Mouse (Mus musculus): ENCODE measurements around the gene Fdxr. TPM values are rescaled to one million over a fixed set of nuclear protein-coding genes. Genes with fewer than 3 reads are reported as not detected.

Fdxr gene
- polyA plus RNA-seq, 1 experiment from 2014 or later = 19.3 TPM

DNA sequence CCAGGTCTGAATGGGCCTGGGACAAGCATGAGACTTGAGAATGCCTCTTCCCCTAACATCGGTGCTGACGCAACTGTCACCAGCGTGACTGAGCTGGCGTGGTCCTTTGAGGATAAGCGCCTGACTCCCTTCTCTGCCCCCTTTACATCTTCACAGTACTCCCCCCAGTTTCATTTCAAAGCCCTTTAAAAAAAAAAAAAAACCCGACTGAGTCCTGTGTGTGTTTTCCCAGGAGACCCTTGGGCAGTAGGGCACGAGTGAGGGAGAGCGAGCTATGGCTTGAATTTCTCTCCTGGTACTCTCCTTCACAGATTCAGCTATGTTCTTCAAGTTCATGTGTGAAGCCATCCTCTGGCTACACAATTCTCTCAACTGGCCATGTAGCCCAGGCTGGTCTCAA lies 21.3 kb upstream of the Fdxr start:
- no peaks in the 10 kb centered on the region for H3K9me3 ChIP-seq (replicated peaks)
- peaks cover 10% of the 10 kb centered on the region for H3K4me1 ChIP-seq
- 59% methylated on average over 8 of the region's 8 CpGs for WGBS
- H3K27me3 ChIP-seq (ENCODE audit: low read depth, poor library complexity, severe bottlenecking) = peaks cover 47% of the 10 kb centered on the region
- DNase-seq (ENCODE audit: low spot score) = no peak
- H3K27ac ChIP-seq = no peak overlapping the region
- H3K4me3 ChIP-seq = no peak overlapping the region
- no peaks in the 10 kb centered on the region for H3K36me3 ChIP-seq

DNA sequence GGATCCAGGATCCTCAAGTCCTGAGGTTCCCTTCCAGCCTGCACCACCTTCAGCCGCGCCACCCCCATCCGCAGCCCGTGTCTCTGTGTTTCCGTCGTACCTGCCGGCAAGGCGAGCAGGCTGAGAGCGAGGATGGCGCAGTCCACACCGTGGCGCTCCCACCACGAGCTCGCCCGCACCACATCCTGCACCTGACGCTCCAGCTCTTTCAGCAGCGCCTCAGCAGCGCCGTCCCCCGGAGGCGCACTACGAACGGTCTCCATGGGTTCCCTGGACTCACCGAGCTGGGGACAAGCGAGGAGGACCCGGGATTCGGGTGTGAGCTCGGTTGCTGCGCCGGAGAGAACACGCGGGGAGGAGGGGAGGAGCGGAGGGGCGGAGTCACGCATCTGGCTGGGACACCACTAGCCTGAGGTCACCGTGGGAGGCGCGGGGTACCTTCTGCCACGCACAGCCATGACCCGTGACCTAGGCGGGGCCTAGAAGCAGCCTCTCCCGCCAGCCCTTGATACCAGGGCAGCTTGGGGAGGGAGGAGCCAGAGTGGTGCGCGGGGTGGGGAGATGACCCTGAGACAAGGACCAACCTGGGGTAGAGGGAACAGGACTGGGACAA lies 20.5 kb upstream of the Fdxr start, which contains the start of gene Fads6:
TSS of gene Fads6 (minus strand) at position 450 of the 613 bp plus-strand sequence.
- Histone ChIP-seq H3K27ac (peak within 1 kb of the TSS; percentile 27; the same call in 1 of the 2 replicates), H3K4me1 (peaks cover 10% of the 10 kb centered on the region), H3K27me3 (ENCODE audit: low read depth, poor library complexity, severe bottlenecking) (peaks cover 47% of the 10 kb centered on the region), H3K9me3 (replicated peaks) (no peaks in the 10 kb centered on the region), H3K36me3 (no peaks in the 10 kb centered on the region), H3K4me3 (peak within 1 kb of the TSS; percentile 60)
- peak; percentile 60 for DNase-seq (ENCODE audit: low spot score)
- under 1% methylated on average over 44 of the region's 44 CpGs for WGBS

DNA sequence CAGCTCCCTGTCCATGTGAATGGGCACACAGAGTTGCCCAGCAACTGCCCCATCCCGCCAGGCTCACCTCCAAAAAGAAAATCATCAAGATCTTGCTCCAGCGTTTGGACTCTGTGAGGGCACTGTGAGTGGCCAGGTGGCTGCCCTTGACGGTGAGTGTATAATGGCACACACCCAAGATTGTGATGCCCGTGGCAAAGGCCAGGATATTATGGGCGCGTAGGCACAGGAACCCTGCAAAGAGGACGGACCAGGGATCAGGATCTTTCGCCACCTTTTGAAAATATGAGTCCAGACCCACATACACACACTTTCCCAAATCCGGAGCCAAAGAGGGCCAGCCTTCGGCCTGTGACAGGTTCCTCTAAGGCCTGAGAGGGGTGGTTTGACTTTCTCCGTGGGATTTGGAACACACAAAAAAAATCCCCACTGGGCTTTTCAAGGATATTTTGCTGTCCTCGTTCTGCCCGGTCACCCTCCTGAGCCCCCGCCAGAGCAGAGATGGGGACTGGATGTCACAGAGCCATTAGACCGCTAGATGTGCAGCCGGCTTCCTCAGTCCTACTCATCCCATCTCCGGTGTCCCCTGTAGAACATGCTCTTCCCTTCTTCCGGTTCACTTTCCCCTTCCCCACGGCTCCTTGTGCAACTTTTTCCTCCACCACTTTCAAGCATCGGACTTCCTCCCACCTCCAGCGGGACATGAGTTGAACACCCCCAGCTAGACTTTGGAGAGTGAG lies 19.8 kb upstream of the Fdxr start:
- H3K9me3 ChIP-seq (replicated peaks) = no peaks in the 10 kb centered on the region
- no peaks in the 10 kb centered on the region for H3K36me3 ChIP-seq
- 0 out of 2 replicates have a peak overlapping the region, but pooled peaks have one; percentile 27 for H3K27ac ChIP-seq
- DNase-seq (ENCODE audit: low spot score) = no peak
- H3K4me3 ChIP-seq = peak overlapping the region; percentile 60
- WGBS = 58% methylated on average over 21 of the region's 21 CpGs
- H3K27me3 ChIP-seq (ENCODE audit: low read depth, poor library complexity, severe bottlenecking) = peaks cover 47% of the 10 kb centered on the region
- peaks cover 10% of the 10 kb centered on the region for H3K4me1 ChIP-seq

DNA sequence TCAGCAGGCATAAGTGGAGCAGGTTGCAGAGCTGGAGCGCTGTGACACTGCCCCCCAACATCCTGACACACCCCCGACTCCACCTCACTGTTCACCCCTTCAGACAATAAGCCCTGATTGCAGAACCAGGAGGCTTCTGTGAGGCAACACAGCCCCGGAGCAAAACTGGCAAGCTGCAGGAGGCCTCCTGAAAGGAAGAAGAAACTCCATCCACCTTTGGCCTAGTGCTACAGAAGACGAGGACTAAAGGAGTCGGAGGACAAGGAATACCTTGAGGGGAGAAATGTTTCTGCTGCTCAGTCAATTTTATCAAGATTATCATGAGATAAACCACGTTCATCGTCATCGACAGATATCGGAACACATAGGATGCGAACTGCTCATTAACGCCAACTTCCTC lies 19.1 kb upstream of the Fdxr start:
- DNase-seq (ENCODE audit: low spot score) = no peak
- Histone ChIP-seq H3K27me3 (ENCODE audit: low read depth, poor library complexity, severe bottlenecking) (peaks cover 47% of the 10 kb centered on the region), H3K9me3 (replicated peaks) (no peaks in the 10 kb centered on the region), H3K4me1 (peaks cover 10% of the 10 kb centered on the region), H3K36me3 (no peaks in the 10 kb centered on the region), H3K27ac (no peak overlapping the region), H3K4me3 (no peak overlapping the region)
- 91% methylated on average over 11 of the region's 11 CpGs for WGBS

DNA sequence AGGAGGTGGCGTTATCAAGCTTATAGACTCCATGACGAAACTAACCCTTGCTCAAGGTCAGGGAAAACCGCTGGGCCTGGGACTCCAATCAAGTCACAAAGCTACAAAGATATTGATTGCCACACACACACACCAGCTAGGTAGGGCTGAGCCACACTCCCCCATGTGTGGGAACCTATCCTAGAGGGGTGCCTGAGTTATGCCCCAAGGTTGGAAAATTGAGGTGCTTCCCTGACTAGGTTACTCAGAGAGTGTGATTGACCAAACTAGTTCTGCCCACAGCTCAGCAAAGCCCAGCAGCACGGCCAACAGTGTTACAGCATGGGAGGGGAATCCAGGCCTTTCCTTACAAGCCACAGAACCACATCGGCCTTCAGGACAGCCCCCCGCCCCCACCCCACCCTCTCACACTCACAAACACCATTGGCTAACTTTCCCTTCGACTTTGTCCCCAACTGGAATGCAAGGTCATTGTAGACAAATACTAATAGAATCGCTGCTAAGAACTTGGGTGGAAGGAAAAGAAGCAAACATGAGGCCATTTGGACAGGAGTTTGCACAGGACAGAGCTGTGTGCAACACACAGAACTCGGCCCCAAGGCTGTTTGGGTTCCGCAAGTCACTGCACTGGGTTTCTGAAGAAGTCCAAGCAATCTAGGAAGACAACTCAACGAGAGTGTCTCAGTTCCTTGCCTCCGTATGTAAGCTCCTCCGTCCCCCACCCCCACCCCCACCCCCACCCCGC lies 16.0 kb upstream of the Fdxr start:
- Histone ChIP-seq H3K4me3 (no peak overlapping the region), H3K9me3 (replicated peaks) (no peaks in the 10 kb centered on the region), H3K27ac (no peak overlapping the region), H3K36me3 (no peaks in the 10 kb centered on the region), H3K27me3 (ENCODE audit: low read depth, poor library complexity, severe bottlenecking) (peaks cover 24% of the 10 kb centered on the region), H3K4me1 (peaks cover 10% of the 10 kb centered on the region)
- no peak for DNase-seq (ENCODE audit: low spot score)
- 73% methylated on average over 14 of the region's 14 CpGs for WGBS

DNA sequence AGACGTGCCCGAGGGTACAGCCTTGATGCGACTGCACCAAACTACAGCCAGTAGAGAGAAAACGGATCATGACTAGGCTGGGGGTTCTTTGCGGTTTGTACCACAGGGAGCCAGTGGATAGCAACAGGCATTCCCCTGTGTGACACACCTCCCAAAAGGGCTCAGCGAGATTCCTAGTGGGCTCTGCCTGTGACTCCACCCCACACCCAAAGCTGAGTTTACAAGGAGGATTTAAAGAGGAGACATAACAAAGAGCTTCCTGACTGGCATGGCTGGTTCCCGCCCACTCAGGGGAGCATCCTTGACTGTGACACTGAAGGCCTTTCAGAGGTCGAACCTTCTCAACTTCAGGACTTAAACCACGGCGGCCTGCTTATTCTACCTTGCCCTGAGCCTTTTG lies 14.7 kb upstream of the Fdxr start:
- Histone ChIP-seq H3K4me1 (no peaks in the 10 kb centered on the region), H3K27me3 (ENCODE audit: low read depth, poor library complexity, severe bottlenecking) (peaks cover 11% of the 10 kb centered on the region), H3K27ac (no peak overlapping the region), H3K36me3 (no peaks in the 10 kb centered on the region), H3K4me3 (no peak overlapping the region), H3K9me3 (replicated peaks) (no peaks in the 10 kb centered on the region)
- no peak for DNase-seq (ENCODE audit: low spot score)
- WGBS = 84% methylated on average over 10 of the region's 10 CpGs

DNA sequence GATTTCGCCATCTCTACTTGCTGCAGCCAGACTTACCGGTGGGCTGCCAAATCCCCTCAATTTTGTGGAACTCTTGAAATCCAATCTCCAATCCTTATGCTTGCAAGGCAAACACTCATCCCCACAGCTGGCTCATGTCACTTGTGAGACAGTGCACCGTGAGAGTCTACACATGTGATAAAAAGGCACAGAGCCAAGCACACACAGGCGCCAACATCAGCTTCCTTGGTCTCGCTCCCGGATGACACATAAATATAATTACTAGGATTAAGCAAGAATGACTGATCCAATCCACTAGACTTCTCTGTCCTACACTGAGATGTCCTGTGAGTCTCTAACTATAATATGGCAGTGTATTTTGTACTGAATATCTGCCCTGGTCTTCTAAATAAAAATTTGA lies 14.1 kb upstream of the Fdxr start:
- Histone ChIP-seq H3K36me3 (no peaks in the 10 kb centered on the region), H3K4me1 (no peaks in the 10 kb centered on the region), H3K27ac (no peak overlapping the region), H3K9me3 (replicated peaks) (no peaks in the 10 kb centered on the region), H3K27me3 (ENCODE audit: low read depth, poor library complexity, severe bottlenecking) (peaks cover 5% of the 10 kb centered on the region), H3K4me3 (no peak overlapping the region)
- no peak for DNase-seq (ENCODE audit: low spot score)
- WGBS = 94% methylated on average over 6 of the region's 6 CpGs

DNA sequence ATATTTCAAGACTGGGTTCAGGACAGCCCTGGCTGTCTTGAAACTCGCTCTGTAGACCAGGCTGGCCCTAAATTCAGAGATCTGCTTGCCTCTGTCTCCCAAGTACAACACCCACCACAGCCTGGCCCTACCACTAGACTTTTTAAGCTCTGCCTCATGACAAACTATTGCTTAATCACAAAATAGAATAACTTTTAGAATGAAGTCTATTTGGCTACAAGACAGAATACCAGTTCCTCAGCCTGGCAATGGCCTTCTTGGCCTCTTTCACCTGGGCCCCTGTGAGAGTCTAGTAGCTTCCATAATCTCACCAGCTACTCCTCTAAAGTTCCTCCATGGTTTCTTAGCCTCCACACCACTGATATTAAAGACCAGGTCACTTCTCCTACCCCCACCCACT lies 13.5 kb upstream of the Fdxr start:
- no peaks in the 10 kb centered on the region for H3K9me3 ChIP-seq (replicated peaks)
- 90% methylated on average over 1 of the region's 1 CpGs for WGBS
- H3K4me1 ChIP-seq = no peaks in the 10 kb centered on the region
- no peak for DNase-seq (ENCODE audit: low spot score)
- H3K27me3 ChIP-seq (ENCODE audit: low read depth, poor library complexity, severe bottlenecking) = no peaks in the 10 kb centered on the region
- no peaks in the 10 kb centered on the region for H3K36me3 ChIP-seq
- H3K4me3 ChIP-seq = no peak overlapping the region
- H3K27ac ChIP-seq = no peak overlapping the region

DNA sequence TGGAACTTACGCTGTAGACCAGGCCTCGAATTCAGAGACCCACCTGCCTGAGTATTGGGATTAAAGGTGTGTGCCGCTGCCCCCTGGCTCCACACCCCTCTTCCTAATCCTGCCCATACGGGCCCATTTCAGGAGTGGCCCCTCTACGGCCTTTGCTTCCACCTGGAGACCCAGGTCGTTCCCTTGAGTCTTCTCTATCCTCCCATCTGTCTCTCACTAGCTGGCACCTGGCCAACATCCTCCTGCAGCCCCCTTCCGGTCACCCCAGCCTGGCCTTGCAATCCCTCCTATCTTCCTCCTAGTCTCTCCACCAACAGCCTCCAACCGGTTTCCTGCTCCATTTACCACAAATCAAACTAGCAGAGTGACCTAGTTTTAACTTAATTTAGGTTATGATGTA lies 13.0 kb upstream of the Fdxr start:
- Histone ChIP-seq H3K4me1 (no peaks in the 10 kb centered on the region), H3K27ac (no peak overlapping the region), H3K36me3 (no peaks in the 10 kb centered on the region), H3K9me3 (replicated peaks) (no peaks in the 10 kb centered on the region), H3K27me3 (ENCODE audit: low read depth, poor library complexity, severe bottlenecking) (no peaks in the 10 kb centered on the region), H3K4me3 (no peak overlapping the region)
- 87% methylated on average over 8 of the region's 8 CpGs for WGBS
- no peak for DNase-seq (ENCODE audit: low spot score)

DNA sequence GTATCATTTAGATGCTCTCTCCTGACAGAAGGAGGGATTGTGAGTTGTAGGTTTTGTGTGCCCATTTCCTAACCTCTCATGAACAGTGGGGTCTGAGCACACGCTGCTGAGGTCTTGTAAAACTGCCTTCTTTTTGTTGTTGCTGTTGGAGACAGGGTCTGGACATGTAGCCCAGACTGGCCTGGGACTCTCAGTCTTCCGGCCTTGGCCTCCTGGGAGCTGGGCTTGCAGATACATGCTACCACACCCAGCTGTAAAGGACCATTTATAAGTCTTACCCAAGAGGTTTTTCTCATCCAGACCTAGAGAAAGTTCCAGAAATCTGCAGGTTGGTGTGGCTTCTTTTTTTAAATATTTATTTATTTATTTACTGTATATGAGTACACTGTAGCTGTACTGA lies 11.5 kb upstream of the Fdxr start:
- no peak for DNase-seq (ENCODE audit: low spot score)
- no peak overlapping the region for H3K4me3 ChIP-seq
- no peaks in the 10 kb centered on the region for H3K36me3 ChIP-seq
- H3K27ac ChIP-seq = no peak overlapping the region
- no peaks in the 10 kb centered on the region; the same call in 1 of the 2 replicates for H3K27me3 ChIP-seq (ENCODE audit: low read depth, poor library complexity, severe bottlenecking)
- H3K9me3 ChIP-seq (replicated peaks) = no peaks in the 10 kb centered on the region
- 87% methylated on average over 2 of the region's 2 CpGs for WGBS
- 0 out of 2 replicates have a peak, but pooled peaks cover 3% of the 10 kb centered on the region for H3K4me1 ChIP-seq

DNA sequence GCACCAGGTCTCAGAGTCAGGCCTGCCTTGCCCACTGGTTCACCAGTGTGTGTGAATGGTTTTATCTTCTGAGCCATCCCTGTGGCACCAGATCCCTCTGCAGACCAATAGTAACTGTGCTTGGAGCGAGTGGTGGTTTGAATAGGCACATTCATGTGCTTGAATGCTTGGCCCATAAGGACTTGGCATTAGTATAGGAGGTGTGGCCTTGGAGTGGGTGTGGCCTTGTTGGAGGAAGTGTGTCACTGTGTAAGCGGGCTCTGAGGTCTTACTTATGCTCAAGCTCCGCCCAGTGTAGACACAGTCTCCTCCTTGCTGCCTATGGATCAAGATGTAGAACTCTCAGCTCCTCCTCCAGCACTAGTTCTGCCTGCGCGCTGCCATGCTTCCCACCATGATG lies 10.5 kb upstream of the Fdxr start:
- Histone ChIP-seq H3K36me3 (no peaks in the 10 kb centered on the region), H3K9me3 (replicated peaks) (no peaks in the 10 kb centered on the region), H3K4me3 (no peak overlapping the region), H3K4me1 (0 out of 2 replicates have a peak, but pooled peaks cover 3% of the 10 kb centered on the region), H3K27ac (no peak overlapping the region), H3K27me3 (ENCODE audit: low read depth, poor library complexity, severe bottlenecking) (no peaks in the 10 kb centered on the region; the same call in 1 of the 2 replicates)
- 88% methylated on average over 5 of the region's 5 CpGs for WGBS
- no peak for DNase-seq (ENCODE audit: low spot score)

DNA sequence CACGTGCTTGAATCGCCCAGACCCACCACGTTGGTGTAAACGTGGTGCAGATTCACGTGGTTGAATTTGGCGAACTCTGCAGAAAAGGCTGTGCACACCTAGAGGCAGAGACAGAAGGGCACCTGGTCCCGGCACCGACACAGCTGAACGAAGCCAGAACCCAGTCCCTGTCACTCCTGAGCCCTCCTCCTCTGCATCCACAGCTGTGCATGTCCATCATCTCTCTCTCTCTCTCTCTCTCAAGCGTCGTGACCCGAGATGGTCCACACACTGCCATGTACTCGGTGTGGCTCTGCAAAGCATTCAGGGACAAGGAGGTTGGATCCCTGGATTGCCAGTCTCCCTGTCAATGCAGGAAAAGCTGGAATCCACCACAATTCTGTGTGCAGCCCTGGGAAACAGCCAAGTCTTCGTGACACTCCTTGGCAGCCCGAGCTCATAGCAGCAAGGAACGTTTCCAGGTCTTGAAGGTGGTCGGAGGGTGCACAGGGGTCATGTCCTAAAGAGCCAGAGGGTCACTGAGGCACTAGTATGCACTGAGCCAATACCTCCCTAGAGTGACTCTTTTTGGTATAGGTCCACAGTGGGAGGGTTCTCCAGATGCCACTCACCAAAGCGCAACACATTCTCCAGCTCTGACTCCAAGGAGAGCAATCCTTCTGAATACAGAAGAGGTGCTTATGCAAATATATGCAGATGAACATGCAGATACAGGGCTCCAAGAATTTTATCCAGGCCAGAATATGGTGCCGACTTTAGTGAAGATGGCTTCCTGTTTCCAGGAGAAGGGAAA lies 9.5 kb upstream of the Fdxr start:
- H3K27me3 ChIP-seq (ENCODE audit: low read depth, poor library complexity, severe bottlenecking) = no peaks in the 10 kb centered on the region; the same call in 1 of the 2 replicates
- no peaks in the 10 kb centered on the region for H3K36me3 ChIP-seq
- H3K4me1 ChIP-seq = peaks cover 6% of the 10 kb centered on the region; the same call in 1 of the 2 replicates
- no peak overlapping the region for H3K4me3 ChIP-seq
- no peaks in the 10 kb centered on the region for H3K9me3 ChIP-seq (replicated peaks)
- no peak overlapping the region for H3K27ac ChIP-seq
- DNase-seq (ENCODE audit: low spot score) = no peak
- 81% methylated on average over 19 of the region's 19 CpGs for WGBS
